Mouse (Mus musculus) heart, adult 18-20 months (tissue): ENCODE measurements around the gene Zfp641. TPM values are rescaled to one million over a fixed set of nuclear protein-coding genes. Genes with fewer than 3 reads are reported as not detected.

Experiments used
- DNase-seq, 2 experiments: peaks; one replicate each; pipeline ENCODE4 v3.0.0; 2021 to 2022; ENCODE audit warnings: mixed read lengths in 1 of 2
- long read RNA-seq, 2 experiments: library from polyadenylated mRNA; stranded (forward); transcript quantifications; one replicate each; pipeline ENCODE4 v2.0.0; 2021
- total RNA-seq, 2 experiments: library from RNA; stranded (reverse); gene quantifications; 2 replicates each; pipeline ENCODE4 v1.2.3; 2021

The Zfp641 gene
- 1 to 10 TPM; 5.7 to 5.8 TPM for total RNA-seq
- long read RNA-seq, experiment 1, full-length matches to known transcripts, result 6 of 11 reads
- long read RNA-seq, experiment 1, partial matches to known transcripts, result 1 of 11 reads
- long read RNA-seq, experiment 1, other reads (novel, unspliced or antisense), result 4 of 11 reads
- long read RNA-seq, experiment 2, full-length matches to known transcripts, result 2 of 3 reads
- long read RNA-seq, experiment 2, partial matches to known transcripts, result 1 of 3 reads
- long read RNA-seq, experiment 2, other reads (novel, unspliced or antisense), result 0 of 3 reads

DNA sequence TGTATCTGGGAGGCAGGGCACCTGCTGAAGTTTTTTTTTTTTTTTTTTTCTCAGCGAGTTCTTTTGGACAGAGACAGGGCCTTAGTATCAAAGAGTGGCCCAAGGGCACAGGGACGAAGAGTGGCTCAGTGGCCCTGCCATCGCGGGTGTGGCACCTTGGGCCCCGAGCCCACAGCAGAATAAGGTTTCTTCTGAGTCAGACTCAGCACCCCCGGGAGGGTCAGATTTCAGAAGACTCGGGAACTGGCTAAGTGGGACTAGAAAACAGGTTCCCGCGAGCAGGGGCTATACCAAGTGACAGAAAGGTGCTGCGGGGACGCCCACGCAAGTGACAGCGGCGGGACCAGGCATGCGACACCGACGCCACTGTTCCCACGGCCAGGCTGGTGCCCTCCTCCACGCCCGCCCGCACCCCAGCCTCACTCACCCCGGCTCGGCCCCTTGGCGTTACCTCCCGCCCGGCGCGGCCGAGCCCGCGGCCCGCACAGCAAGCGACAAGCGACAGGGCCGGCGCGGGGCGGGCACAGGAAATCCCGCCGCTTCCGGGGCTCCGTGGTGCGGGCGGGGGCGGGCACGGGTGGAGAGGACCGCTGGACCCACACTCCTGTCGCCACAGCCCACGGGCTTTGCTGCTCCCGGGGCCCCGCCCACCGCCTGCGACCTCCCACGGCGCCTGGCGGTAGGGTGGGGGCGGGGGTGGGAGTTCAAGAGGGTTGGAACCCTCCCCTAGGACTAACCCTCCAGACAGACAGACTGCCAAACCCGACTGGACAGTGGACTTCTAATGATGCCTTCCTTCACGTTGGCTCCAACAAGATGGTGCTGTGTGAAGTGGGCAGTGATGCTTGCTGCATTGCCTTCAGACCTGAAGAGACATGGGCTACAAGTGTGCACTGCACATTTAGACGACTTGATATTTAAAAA lies at the start of gene Zfp641:
Gene Zfp641 (minus strand): TSS at position 534 of the 924 bp plus-strand sequence.
- peak; percentile 40 to 44 for DNase-seq

DNA sequence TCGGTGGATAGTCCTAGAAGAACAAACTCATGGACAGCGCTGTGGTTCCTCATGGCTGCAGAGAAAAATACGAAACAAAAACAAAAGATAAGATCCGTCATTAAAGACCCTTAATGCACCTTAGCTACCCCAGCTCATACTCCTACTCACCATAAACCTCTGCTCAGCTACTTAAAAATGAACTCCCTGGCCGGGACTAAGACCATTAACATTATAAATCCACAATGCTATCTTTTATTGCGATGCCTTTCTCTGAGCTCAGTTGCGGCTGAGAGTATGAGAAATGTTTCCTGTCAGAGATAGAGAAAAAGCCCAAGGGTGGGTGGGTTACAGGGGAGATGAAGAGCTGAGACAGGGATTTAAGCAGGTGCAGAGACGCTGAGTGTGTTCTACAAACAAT lies 44.9 kb upstream of the Zfp641 start, which contains the start of gene Olfr284:
Gene Olfr284 (minus strand): TSS at position 101 of the 400 bp plus-strand sequence.
- no peak for DNase-seq

DNA sequence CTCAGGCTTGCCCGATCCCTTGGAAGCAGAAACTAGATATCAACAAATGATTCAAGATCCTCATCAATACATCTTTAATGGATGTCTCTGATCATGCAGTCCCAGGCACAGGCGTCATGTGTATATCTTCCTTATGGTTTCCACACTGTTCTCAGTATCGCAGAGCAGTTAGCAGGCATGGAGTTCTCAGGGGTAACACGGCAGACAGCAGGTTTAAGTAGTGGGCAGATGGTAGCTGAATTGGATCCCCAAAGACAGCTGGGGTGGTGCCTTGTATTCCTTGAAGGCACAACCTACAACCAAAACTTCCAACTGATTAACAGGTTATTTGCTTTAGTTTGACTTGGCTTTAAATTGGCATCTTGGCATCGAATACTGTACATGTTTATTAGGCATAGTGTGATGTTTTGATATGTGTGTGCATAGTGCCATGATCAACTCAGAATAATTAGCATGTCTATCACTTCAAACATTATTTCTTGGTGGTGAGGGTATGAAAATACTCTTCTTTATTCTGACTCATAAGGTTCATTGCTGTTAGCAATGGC lies 21.3 kb upstream of the Zfp641 start, which contains the start of gene Olfr285:
Gene Olfr285 (minus strand): TSS at position 177 of the 548 bp plus-strand sequence.
- no peak for DNase-seq

DNA sequence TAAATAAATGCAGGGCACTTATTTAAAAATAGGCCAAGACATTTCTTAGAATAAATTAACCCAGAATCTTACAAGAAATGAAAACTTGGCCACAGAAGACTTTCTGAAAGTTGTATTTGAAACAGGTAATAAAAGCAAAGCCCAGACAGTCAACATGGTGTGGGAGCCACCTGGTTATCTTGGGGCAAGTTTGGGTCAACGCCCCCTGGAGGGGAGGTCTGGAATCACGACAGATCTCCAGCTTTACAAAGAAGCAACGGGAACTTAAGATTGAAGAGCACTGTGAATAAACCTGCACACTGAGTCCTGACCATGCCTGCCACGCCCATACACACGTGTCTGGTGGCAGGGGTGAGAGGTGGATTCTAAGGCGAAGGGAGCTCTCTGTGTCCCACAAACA lies 19.7 kb upstream of the Zfp641 start:
- no peak for DNase-seq

DNA sequence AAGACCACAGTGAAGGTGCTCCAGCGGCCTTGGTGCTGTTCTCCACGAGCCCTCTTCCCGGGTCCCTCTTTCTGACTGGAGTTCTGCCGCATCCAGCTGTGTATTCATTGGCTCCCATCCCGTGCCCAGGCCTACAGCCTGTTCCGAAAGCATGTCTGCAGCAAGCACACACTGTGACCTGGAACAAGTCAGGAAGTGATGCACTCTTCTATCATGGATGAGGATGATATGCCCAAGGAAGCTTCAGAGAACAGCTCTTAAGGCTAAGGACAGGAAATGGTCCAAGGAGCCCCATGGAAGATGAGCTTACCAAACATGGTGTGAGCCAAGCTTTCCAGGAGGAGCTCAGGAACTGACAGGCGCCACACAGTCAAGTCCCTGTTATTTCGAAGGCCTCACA lies 2.3 kb downstream of the Zfp641 start:
- DNase-seq, result no peak

DNA sequence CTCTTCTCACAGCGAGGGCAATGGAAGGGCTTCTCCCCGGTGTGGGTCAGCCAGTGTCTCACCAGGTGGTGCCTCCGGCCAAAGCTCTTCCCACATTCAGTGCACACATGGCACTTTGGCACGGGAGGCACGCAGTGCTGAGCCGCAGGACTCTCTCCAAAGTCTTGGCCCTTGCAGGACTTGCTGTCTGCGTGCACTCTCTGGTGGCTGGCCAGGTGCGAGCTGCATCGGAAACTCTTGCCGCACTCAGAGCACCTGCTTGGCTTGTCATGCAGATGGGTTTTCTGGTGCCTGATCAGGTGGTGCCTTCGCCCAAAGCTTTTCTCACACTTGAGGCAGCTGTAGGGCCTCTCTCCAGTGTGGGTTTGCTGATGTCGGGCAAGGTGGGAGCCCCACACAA lies 7.4 kb downstream of the Zfp641 start:
- DNase-seq, result no peak

DNA sequence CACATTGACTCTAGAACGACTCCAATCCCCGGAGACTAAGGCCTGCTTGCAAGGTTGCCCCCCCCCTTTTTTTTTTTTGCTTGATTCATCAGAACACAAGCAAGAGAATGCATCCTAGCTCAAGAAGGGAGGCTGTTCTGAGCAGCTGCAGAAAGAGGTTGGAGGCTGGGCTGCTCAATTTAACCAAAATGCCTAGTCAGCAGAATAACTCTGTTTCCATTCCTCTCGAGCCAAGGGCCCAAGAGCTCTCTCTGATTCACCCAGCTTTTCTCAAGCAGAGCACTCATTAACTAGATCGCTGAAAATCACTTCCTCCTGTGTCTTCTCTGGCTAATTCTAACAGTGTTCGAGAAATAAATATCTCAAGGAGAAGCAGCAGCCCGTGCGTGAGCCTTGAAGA lies 9.5 kb downstream of the Zfp641 start:
- DNase-seq, result no peak

DNA sequence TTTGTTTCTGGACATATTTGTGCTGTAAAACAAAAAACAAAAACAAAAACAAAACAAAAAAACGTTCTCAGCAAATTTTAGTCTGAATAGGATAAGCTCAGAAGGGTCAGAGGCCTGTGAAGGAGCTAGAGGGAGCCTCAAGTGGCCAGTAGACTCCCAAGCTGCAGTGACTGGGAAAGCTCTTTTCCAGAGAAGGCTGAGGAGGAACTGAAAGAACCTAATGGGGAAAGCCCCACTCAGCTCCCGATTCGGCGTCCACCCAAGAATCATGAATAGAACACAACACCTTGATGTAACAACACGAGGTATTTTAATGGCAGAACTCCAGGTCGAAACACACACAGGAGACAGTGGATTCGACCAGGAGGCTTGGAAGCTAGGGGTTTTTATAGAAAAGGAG lies 38.2 kb downstream of the Zfp641 start:
- no peak for DNase-seq

DNA sequence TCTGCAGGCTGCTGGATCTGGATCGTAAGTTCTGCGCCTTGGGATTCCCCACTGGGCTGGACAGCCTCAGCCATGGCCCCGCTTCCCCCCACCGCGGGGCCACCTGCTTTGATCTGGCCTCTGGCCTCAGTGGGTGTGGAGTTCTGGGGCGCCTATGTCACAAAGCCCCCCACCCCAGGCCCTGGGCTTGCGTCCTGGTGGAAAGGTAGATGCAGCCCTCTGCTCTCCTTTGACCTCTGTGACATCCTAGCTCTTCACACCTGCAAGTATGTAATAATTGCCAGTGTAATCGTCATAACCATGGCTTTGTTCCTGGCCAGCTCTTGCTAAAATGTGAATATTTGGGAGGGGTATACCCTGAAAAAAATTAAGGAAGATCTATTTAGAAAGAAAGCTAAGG lies 38.8 kb downstream of the Zfp641 start, which contains the start of gene H1fnt:
Gene H1fnt (minus strand): TSS at position 101 of the 400 bp plus-strand sequence.
- DNase-seq, result no peak

DNA sequence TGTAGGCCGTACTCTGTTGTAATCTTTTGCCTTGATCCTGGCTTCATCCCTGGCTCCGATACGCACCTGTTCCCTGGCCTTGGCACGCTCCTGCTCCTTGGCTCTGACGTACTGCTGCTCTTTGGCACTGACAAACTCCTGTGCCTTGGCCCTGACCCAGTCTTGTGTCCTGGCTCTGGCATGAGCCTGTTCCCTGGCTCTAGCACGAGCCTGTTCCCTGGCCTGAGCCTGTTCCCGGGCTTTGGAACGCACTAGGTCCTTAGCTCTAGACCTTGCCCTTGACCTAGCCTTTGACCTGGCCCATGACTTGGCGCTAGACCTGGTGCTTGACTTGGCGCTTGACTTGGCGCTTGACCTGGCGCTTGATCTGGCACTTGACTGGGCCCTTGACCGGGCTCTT lies 39.7 kb downstream of the Zfp641 start:
- no peak for DNase-seq

Other genes with a start within 250 kb of the Zfp641 start
- gene Pfkm, start 203.6 kb downstream of the Zfp641 start, total RNA-seq, result 1,000 to 10,000 TPM in 1 of 2 experiments, 100 to 1,000 TPM in 1; 867 to 1,020 TPM
- 1 to 10 TPM; 8.5 to 9.5 TPM for gene Senp1, start 202.4 kb downstream of the Zfp641 start, total RNA-seq
- gene Asb8, start 130.5 kb downstream of the Zfp641 start, total RNA-seq, result 100 to 1,000 TPM; 107 to 122 TPM
- under 1 TPM; 0.39 to 0.50 TPM for gene Ccdc184, start 129.0 kb downstream of the Zfp641 start, total RNA-seq
- gene Olfr288, start 100.6 kb downstream of the Zfp641 start, total RNA-seq, result not detected
- not detected for gene Gm44579, start 75.2 kb downstream of the Zfp641 start, total RNA-seq
- not detected for gene Olfr287, start 75.1 kb downstream of the Zfp641 start, total RNA-seq
- gene Olfr286, start 61.7 kb downstream of the Zfp641 start, total RNA-seq, result not detected
- gene H1fnt, start 38.9 kb downstream of the Zfp641 start, total RNA-seq, result not detected
- gene Olfr285, start 21.2 kb upstream of the Zfp641 start, total RNA-seq, result not detected
- not detected for gene Olfr284, start 44.8 kb upstream of the Zfp641 start, total RNA-seq
- not detected for gene Olfr283, start 84.8 kb upstream of the Zfp641 start, total RNA-seq
- not detected for gene Olfr282, start 135.1 kb upstream of the Zfp641 start, total RNA-seq
- gene Olfr281, start 156.4 kb upstream of the Zfp641 start, total RNA-seq, result not detected
- not detected for gene OR5BS1P, start 173.7 kb upstream of the Zfp641 start, total RNA-seq
- gene Lalba, start 186.6 kb upstream of the Zfp641 start, total RNA-seq, result under 1 TPM in 1 of 2 experiments, not detected in 1; 0.39 TPM
- not detected for gene Olfr279, start 196.2 kb upstream of the Zfp641 start, total RNA-seq
- gene Kansl2, start 238.1 kb upstream of the Zfp641 start, total RNA-seq, result 10 to 100 TPM; 73.5 to 85.8 TPM